Mouse (Mus musculus) limb, embryonic 15.5 days (tissue): ENCODE measurements around the gene Olfr965. TPM values are rescaled to one million over a fixed set of nuclear protein-coding genes. Genes with fewer than 3 reads are reported as not detected.

Experiments used
- polyA plus RNA-seq: library from polyadenylated mRNA; unstranded; fragments of >200 nt; fragmentation: Nextera tagmentation; extraction: Ambion mirVana; gene quantifications from 2 replicates; pipeline ENCODE4 v1.2.1, GENCODE M21; 2015

Olfr965 gene
- polyA plus RNA-seq, 1 experiment from 2014 or later = not detected

Other genes with a start within 250 kb of the Olfr965 start
- gene Olfr955, start 239.4 kb upstream of the Olfr965 start, polyA plus RNA-seq = not detected in 2 replicates
- gene Olfr44, start 217.4 kb upstream of the Olfr965 start, polyA plus RNA-seq = not detected in 2 replicates
- gene Olfr957, start 195.5 kb upstream of the Olfr965 start, polyA plus RNA-seq = not detected in 2 replicates
- not detected in 2 replicates for gene Olfr958, start 157.3 kb upstream of the Olfr965 start, polyA plus RNA-seq
- not detected in 2 replicates for gene Olfr959, start 135.8 kb upstream of the Olfr965 start, polyA plus RNA-seq
- 75.0 and 122 TPM in 2 replicates for gene AW551984, start 107.0 kb upstream of the Olfr965 start, polyA plus RNA-seq
- gene Olfr148, start 100.7 kb upstream of the Olfr965 start, polyA plus RNA-seq = not detected in 2 replicates
- not detected in 2 replicates for gene Olfr960, start 90.0 kb upstream of the Olfr965 start, polyA plus RNA-seq
- gene Olfr961, start 66.3 kb upstream of the Olfr965 start, polyA plus RNA-seq = not detected in 2 replicates
- gene Olfr963, start 44.1 kb upstream of the Olfr965 start, polyA plus RNA-seq = not detected in 2 replicates
- not detected in 2 replicates for gene Olfr149, start 4.2 kb upstream of the Olfr965 start, polyA plus RNA-seq
- gene Olfr150, start 19.6 kb downstream of the Olfr965 start, polyA plus RNA-seq = not detected in 2 replicates
- gene Olfr967, start 34.9 kb downstream of the Olfr965 start, polyA plus RNA-seq = not detected in 2 replicates
- gene Olfr968, start 71.9 kb downstream of the Olfr965 start, polyA plus RNA-seq = not detected in 2 replicates
- not detected in 2 replicates for gene Olfr969, start 79.6 kb downstream of the Olfr965 start, polyA plus RNA-seq
- not detected in 2 replicates for gene Olfr970, start 97.5 kb downstream of the Olfr965 start, polyA plus RNA-seq
- not detected in 2 replicates for gene Olfr971, start 125.5 kb downstream of the Olfr965 start, polyA plus RNA-seq
- not detected in 2 replicates for gene Olfr972, start 155.1 kb downstream of the Olfr965 start, polyA plus RNA-seq
- gene Olfr229, start 196.0 kb downstream of the Olfr965 start, polyA plus RNA-seq = not detected in 2 replicates
- gene Olfr974, start 226.1 kb downstream of the Olfr965 start, polyA plus RNA-seq = not detected in 2 replicates
- not detected in 2 replicates for gene Olfr975, start 240.7 kb downstream of the Olfr965 start, polyA plus RNA-seq
- gene Olfr976, start 249.8 kb downstream of the Olfr965 start, polyA plus RNA-seq = not detected in 2 replicates